Mouse (Mus musculus) CH12F3 (cell line): Measurements from ENCODE around the gene Rab19.
"Not testable (repeated sequence)": the region's sequence is repeated elsewhere in the genome, so short reads cannot be mapped to it uniquely, and the experiment has no call there.

Experiments used
- in situ Hi-C: fragments of 300-500 bp; cut with MboI; formaldehyde crosslinking; loops from 2 replicates; pipeline ENCODE4 v1.14.3; 2020; ENCODE audit warnings: low sequenced_read_pairs

Gene Rab19

GRCm38 (mm10) chr6:39427276-39428003 lies 46.5 kb downstream of the Rab19 start:
- in situ Hi-C loops, result no loop called here

- in situ Hi-C loops, result no loop called here
Observed at GRCm38 (mm10) chr6:39429007-39429788, 48.2 kb downstream of the Rab19 start.

- in situ Hi-C loops, result no loop called here
Observed at GRCm38 (mm10) chr6:39430722-39431121, 49.7 kb downstream of the Rab19 start.

- in situ Hi-C loops, result no loop called here
Observed at GRCm38 (mm10) chr6:39433174-39433573, 52.2 kb downstream of the Rab19 start.

- in situ Hi-C loops, result no loop called here
Observed at GRCm38 (mm10) chr6:39433701-39434100, 52.7 kb downstream of the Rab19 start.

- in situ Hi-C loops, result no loop called here
Observed at GRCm38 (mm10) chr6:39434111-39434885, 53.3 kb downstream of the Rab19 start.

GRCm38 (mm10) chr6:39434886-39435492 lies 54.0 kb downstream of the Rab19 start:
- in situ Hi-C loops, result no loop called here

GRCm38 (mm10) chr6:39435875-39436274 lies 54.9 kb downstream of the Rab19 start:
- in situ Hi-C loops, result no loop called here

GRCm38 (mm10) chr6:39437519-39437918 lies 56.5 kb downstream of the Rab19 start:
- in situ Hi-C loops, result not testable (repeated sequence)
